Mouse (Mus musculus) midbrain, embryonic 11.5 days (tissue): Measurements from ENCODE around the gene Yae1d1. TPM values are rescaled to one million over a fixed set of nuclear protein-coding genes. Genes with fewer than 3 reads are reported as not detected.

ENCODE experiments used
- ATAC-seq: fragments of 200-750 bp; cut with Nextera tagmentation; 2 replicates; pipeline ENCODE4 v1.8.0; 2017; ENCODE audit warnings: moderate TSS enrichment, moderate library complexity; ENCODE audit not compliant: low FRiP score
- DNase-seq: peaks from one replicate; pipeline ENCODE4 v3.0.0; 2015; ENCODE audit warnings: low spot score; ENCODE audit errors: missing footprints
- H3K27ac ChIP-seq: fragments of 300-500 bp; sonication (generic); 2 replicates; pipeline ENCODE4 v1.5.1; 2014; ENCODE audit warnings: low read depth, low read length
- H3K27me3 ChIP-seq: fragments of 300-500 bp; sonication (generic); 2 replicates; pipeline ENCODE4 v1.6.1; 2014; ENCODE audit warnings: mild to moderate bottlenecking, low read length, moderate library complexity, mixed read lengths; ENCODE audit not compliant: control insufficient read depth, insufficient read depth
- H3K36me3 ChIP-seq: fragments of 300-500 bp; sonication (generic); 2 replicates; pipeline ENCODE4 v1.6.1; 2014; ENCODE audit warnings: mild to moderate bottlenecking, low read length, moderate library complexity, mixed read lengths; ENCODE audit not compliant: control insufficient read depth, insufficient read depth
- H3K4me1 ChIP-seq: fragments of 300-500 bp; sonication (generic); 2 replicates; pipeline ENCODE4 v1.6.1; 2014; ENCODE audit warnings: low read length; ENCODE audit not compliant: control insufficient read depth, insufficient read depth
- H3K4me2 ChIP-seq: fragments of 300-500 bp; sonication (generic); 2 replicates; pipeline ENCODE4 v1.6.1; 2014; ENCODE audit warnings: mild to moderate bottlenecking, moderate library complexity
- H3K4me3 ChIP-seq: fragments of 300-500 bp; sonication (generic); 2 replicates; pipeline ENCODE4 v1.5.1; 2014; ENCODE audit warnings: low read depth, low read length
- H3K9ac ChIP-seq: fragments of 300-500 bp; sonication (generic); 2 replicates; pipeline ENCODE4 v1.6.1; 2014; ENCODE audit warnings: low read length
- H3K9me3 ChIP-seq: fragments of 300-500 bp; sonication (generic); 2 replicates; pipeline ENCODE4 v1.6.1; 2016; ENCODE audit warnings: low read length; ENCODE audit not compliant: control insufficient read depth
- WGBS: fragments of 180-500 bp; shearing (Covaris S2); extraction: QIAGEN DNeasy Blood & Tissue Kit; methylation state at CpG from one replicate; pipeline ENCODE4 v1.1.7; 2014; 5-methylcytosine and 5-hydroxymethylcytosine counted together
- polyA plus RNA-seq: library from polyadenylated mRNA; unstranded; fragments of >200 nt; fragmentation: Nextera tagmentation; extraction: Ambion mirVana; gene quantifications from 2 replicates; pipeline ENCODE4 v1.2.1, GENCODE M21; 2014

Gene Yae1d1
- 93.0 and 95.7 TPM in 2 replicates for polyA plus RNA-seq

GRCm38 (mm10) chr13:17992697-17993514, at the start of gene Yae1d1:
Gene Yae1d1 (minus strand): TSS chr13:17993349.
- Histone ChIP-seq H3K9ac (peak within 1 kb of the TSS; percentile 75), H3K4me1 (peaks cover 5% of the 10 kb centered on the region; the same call in 1 of the 2 replicates), H3K9me3 (no peaks in the 10 kb centered on the region), H3K4me2 (peak within 1 kb of the TSS; percentile 63), H3K4me3 (peak within 1 kb of the TSS; percentile 71), H3K36me3 (no peaks in the 10 kb centered on the region), H3K27ac (peak within 1 kb of the TSS; percentile 37; the same call in 1 of the 2 replicates), H3K27me3 (no peaks in the 10 kb centered on the region)
- under 1% methylated on average over 54 of the region's 54 CpGs for WGBS
- DNase-seq (peak; percentile 100), ATAC-seq (peak; percentile 99)

GRCm38 (mm10) chr13:18038814-18039213, 45.7 kb upstream of the Yae1d1 start:
- no peaks in the 10 kb centered on the region for H3K4me1 ChIP-seq
- no peaks in the 10 kb centered on the region for H3K27me3 ChIP-seq
- WGBS: 70% methylated on average over 2 of the region's 2 CpGs
- no peak overlapping the region for H3K4me3 ChIP-seq
- H3K4me2 ChIP-seq: no peak overlapping the region
- H3K9ac ChIP-seq: no peak overlapping the region
- no peaks in the 10 kb centered on the region for H3K36me3 ChIP-seq
- DNase-seq: peak; percentile 23
- no peak overlapping the region for H3K27ac ChIP-seq
- no peaks in the 10 kb centered on the region for H3K9me3 ChIP-seq
- no peak for ATAC-seq

- Histone ChIP-seq H3K4me1 (no peaks in the 10 kb centered on the region), H3K27me3 (no peaks in the 10 kb centered on the region), H3K9ac (no peak overlapping the region), H3K4me3 (no peak overlapping the region), H3K9me3 (no peaks in the 10 kb centered on the region), H3K36me3 (no peaks in the 10 kb centered on the region), H3K4me2 (no peak overlapping the region), H3K27ac (no peak overlapping the region)
- 71% methylated on average over 3 of the region's 3 CpGs for WGBS
- ATAC-seq: no peak
- DNase-seq: no peak
Observed at GRCm38 (mm10) chr13:18016604-18017003, 23.5 kb upstream of the Yae1d1 start.

- DNase-seq (no peak), ATAC-seq (no peak)
- Histone ChIP-seq H3K27ac (no peak overlapping the region), H3K9ac (no peak overlapping the region), H3K36me3 (no peaks in the 10 kb centered on the region), H3K4me3 (no peak overlapping the region), H3K9me3 (no peaks in the 10 kb centered on the region), H3K4me2 (no peak overlapping the region), H3K27me3 (no peaks in the 10 kb centered on the region), H3K4me1 (no peaks in the 10 kb centered on the region)
- WGBS: 85% methylated on average over 6 of the region's 6 CpGs
Observed at GRCm38 (mm10) chr13:18013205-18013604, 20.1 kb upstream of the Yae1d1 start.

GRCm38 (mm10) chr13:18011055-18011454, 17.9 kb upstream of the Yae1d1 start:
- Histone ChIP-seq H3K9ac (no peak overlapping the region), H3K27me3 (no peaks in the 10 kb centered on the region), H3K4me3 (no peak overlapping the region), H3K4me2 (no peak overlapping the region), H3K27ac (no peak overlapping the region), H3K36me3 (no peaks in the 10 kb centered on the region), H3K4me1 (no peaks in the 10 kb centered on the region), H3K9me3 (no peaks in the 10 kb centered on the region)
- DNase-seq (no peak), ATAC-seq (no peak)
- 79% methylated on average over 4 of the region's 4 CpGs for WGBS

GRCm38 (mm10) chr13:17993515-17993847, 332 bp upstream of the Yae1d1 start:
- no peaks in the 10 kb centered on the region for H3K27me3 ChIP-seq
- H3K4me1 ChIP-seq: peaks cover 5% of the 10 kb centered on the region; the same call in 1 of the 2 replicates
- H3K9me3 ChIP-seq: no peaks in the 10 kb centered on the region
- 40% methylated on average over 7 of the region's 7 CpGs for WGBS
- DNase-seq (no peak), ATAC-seq (peak; percentile 14; the same call in 1 of the 2 replicates)
- no peak overlapping the region for H3K27ac ChIP-seq
- peak overlapping the region; percentile 75 for H3K9ac ChIP-seq
- H3K4me2 ChIP-seq: peak overlapping the region; percentile 63
- H3K36me3 ChIP-seq: no peaks in the 10 kb centered on the region
- peak overlapping the region; percentile 71 for H3K4me3 ChIP-seq

- H3K4me2 ChIP-seq: peak overlapping the region; percentile 63; the same call in 1 of the 2 replicates
- ATAC-seq: no peak
- H3K9ac ChIP-seq: no peak overlapping the region
- 86% methylated on average over 4 of the region's 4 CpGs for WGBS
- no peak overlapping the region for H3K27ac ChIP-seq
- peak overlapping the region; percentile 71 for H3K4me3 ChIP-seq
- no peaks in the 10 kb centered on the region for H3K9me3 ChIP-seq
- peak; percentile 79 for DNase-seq
- H3K27me3 ChIP-seq: no peaks in the 10 kb centered on the region
- peaks cover 5% of the 10 kb centered on the region; the same call in 1 of the 2 replicates for H3K4me1 ChIP-seq
- peaks cover 2% of the 10 kb centered on the region; the same call in 1 of the 2 replicates for H3K36me3 ChIP-seq
Observed at GRCm38 (mm10) chr13:17992009-17992408, 1.1 kb downstream of the Yae1d1 start.

GRCm38 (mm10) chr13:17983194-17983593, 10.0 kb downstream of the Yae1d1 start:
- peaks cover 7% of the 10 kb centered on the region; the same call in 1 of the 2 replicates for H3K36me3 ChIP-seq
- ATAC-seq: no peak
- H3K4me3 ChIP-seq: no peak overlapping the region
- 67% methylated on average over 4 of the region's 4 CpGs for WGBS
- peak; percentile 89 for DNase-seq
- no peaks in the 10 kb centered on the region for H3K9me3 ChIP-seq
- H3K27ac ChIP-seq: no peak overlapping the region
- H3K27me3 ChIP-seq: no peaks in the 10 kb centered on the region
- H3K4me2 ChIP-seq: no peak overlapping the region
- no peaks in the 10 kb centered on the region for H3K4me1 ChIP-seq
- H3K9ac ChIP-seq: no peak overlapping the region

- Histone ChIP-seq H3K4me2 (no peak overlapping the region), H3K27me3 (no peaks in the 10 kb centered on the region), H3K9ac (no peak overlapping the region), H3K4me1 (no peaks in the 10 kb centered on the region), H3K9me3 (no peaks in the 10 kb centered on the region), H3K4me3 (no peak overlapping the region), H3K36me3 (peaks cover 7% of the 10 kb centered on the region; the same call in 1 of the 2 replicates), H3K27ac (no peak overlapping the region)
- WGBS: 85% methylated on average over 5 of the region's 5 CpGs
- no peak for DNase-seq
- ATAC-seq: no peak
Observed at GRCm38 (mm10) chr13:17982634-17983033, 10.5 kb downstream of the Yae1d1 start.
